Mouse (Mus musculus): ENCODE results near the gene Emp1. TPM values are rescaled to one million over a fixed set of nuclear protein-coding genes. Genes with fewer than 3 reads are reported as not detected.

Gene Emp1
- polyA plus RNA-seq, 1 experiment from 2014 or later = 37.4 TPM

GRCm38 (mm10) chr6:135417459-135417858, 55.1 kb downstream of the Emp1 start:
- ATAC-seq (ENCODE audit: extremely low read depth, insufficient number of reproducible peaks, low FRiP score, low TSS enrichment) = no peak

DNA sequence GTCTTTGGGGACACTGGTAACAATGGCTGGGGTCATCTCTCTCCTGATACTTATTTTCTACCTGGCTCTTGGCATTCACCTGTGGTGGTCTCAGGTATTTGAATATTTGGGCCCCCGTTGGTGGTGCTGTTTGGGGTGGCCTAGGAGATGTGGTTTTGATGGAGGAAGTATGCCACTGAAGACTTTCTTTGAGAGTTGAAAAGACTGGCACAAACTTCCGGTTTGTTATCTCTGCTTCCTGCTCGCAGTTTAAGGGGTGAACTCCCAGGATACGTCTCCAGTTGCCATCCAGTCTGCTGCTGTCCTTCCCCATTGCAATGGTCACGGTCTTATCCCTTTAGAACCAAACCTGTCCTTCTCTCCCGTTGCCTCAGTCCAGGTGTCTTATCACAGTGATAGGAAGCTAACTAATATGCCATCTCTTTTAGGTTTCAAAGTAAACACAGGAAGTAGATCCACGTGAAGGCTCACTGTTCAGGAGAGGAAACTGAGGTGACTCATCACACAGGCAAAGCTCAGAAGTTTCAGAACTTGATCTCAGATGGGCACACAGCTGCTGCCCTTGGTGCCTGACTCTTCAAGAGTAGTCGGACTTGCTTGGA, 56.0 kb downstream of the Emp1 start:
- Histone ChIP-seq H3K9ac (no peak overlapping the region), H3K9me3 (peaks cover 5% of the 10 kb centered on the region; the same call in 1 of the 2 replicates), H3K4me3 (no peak overlapping the region), H3K36me3 (no peaks in the 10 kb centered on the region), H3K4me1 (peaks cover 7% of the 10 kb centered on the region), H3K27me3 (replicated peaks) (no peaks in the 10 kb centered on the region), H3K27ac (replicated peaks) (no peak overlapping the region), H3K4me2 (no peak overlapping the region)
- WGBS = 60% methylated on average over 8 of the region's 8 CpGs
- no peak for ATAC-seq (ENCODE audit: extremely low read depth, insufficient number of reproducible peaks, low FRiP score, low TSS enrichment)

More at GRCm38 (mm10) chr6:135417459-135417858, 55.1 kb downstream of the Emp1 start:
- H3K27ac ChIP-seq (replicated peaks) = no peak overlapping the region
- no peak overlapping the region for H3K4me2 ChIP-seq
- H3K4me3 ChIP-seq = no peak overlapping the region
- WGBS = 35% methylated on average over 5 of the region's 5 CpGs
- no peaks in the 10 kb centered on the region for H3K9me3 ChIP-seq
- H3K4me1 ChIP-seq = peaks cover 7% of the 10 kb centered on the region
- H3K27me3 ChIP-seq (replicated peaks) = no peaks in the 10 kb centered on the region
- no peaks in the 10 kb centered on the region for H3K36me3 ChIP-seq
- no peak overlapping the region for H3K9ac ChIP-seq

GRCm38 (mm10) chr6:135428246-135428645, 65.9 kb downstream of the Emp1 start:
- WGBS = 65% methylated on average over 2 of the region's 2 CpGs
- Histone ChIP-seq H3K9ac (no peak overlapping the region), H3K27me3 (replicated peaks) (no peaks in the 10 kb centered on the region), H3K27ac (replicated peaks) (no peak overlapping the region), H3K4me2 (no peak overlapping the region), H3K4me1 (no peaks in the 10 kb centered on the region), H3K36me3 (no peaks in the 10 kb centered on the region), H3K9me3 (peaks cover 3% of the 10 kb centered on the region; the same call in 1 of the 2 replicates), H3K4me3 (no peak overlapping the region)
- ATAC-seq (ENCODE audit: extremely low read depth, insufficient number of reproducible peaks, low FRiP score, low TSS enrichment) = no peak

DNA sequence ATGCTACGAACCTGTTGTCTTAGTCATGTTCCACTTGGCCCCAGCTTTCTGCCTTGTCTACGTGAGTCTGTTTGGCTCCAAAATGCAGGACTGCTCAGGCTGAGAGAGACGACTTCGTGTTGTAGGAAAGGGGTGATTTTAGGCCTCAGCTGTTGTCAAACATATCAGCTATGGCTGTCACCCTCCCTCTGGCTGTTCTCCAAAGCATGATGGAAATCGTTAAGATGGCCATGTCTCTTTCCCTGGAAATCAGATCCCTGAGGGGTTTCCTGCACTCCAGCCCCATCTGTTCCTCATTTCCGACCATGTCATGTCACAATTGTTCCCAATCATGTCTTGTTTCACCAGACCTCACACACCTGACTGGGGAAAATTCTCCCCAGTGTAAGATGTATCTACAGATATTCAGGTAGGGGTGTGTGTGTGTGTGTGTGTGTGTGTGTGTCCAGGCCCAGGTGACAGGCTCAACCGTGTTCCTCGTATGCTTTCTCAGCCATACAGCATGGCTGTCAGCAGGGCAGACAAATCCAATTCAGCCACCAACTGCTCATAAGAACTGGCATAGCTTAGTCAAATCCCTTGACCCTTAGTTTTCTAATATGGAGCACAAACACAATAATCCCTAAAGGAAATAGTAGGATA, 67.0 kb downstream of the Emp1 start:
- H3K4me2 ChIP-seq = no peak overlapping the region
- no peaks in the 10 kb centered on the region for H3K9me3 ChIP-seq
- H3K4me3 ChIP-seq = no peak overlapping the region
- H3K9ac ChIP-seq = no peak overlapping the region
- no peaks in the 10 kb centered on the region for H3K36me3 ChIP-seq
- no peak overlapping the region for H3K27ac ChIP-seq (replicated peaks)
- no peaks in the 10 kb centered on the region for H3K27me3 ChIP-seq (replicated peaks)
- 59% methylated on average over 8 of the region's 8 CpGs for WGBS
- no peaks in the 10 kb centered on the region for H3K4me1 ChIP-seq
- no peak for ATAC-seq (ENCODE audit: extremely low read depth, insufficient number of reproducible peaks, low FRiP score, low TSS enrichment)

GRCm38 (mm10) chr6:135430441-135430970, 68.2 kb downstream of the Emp1 start:
- H3K27me3 ChIP-seq (replicated peaks) = no peaks in the 10 kb centered on the region
- 68% methylated on average over 8 of the region's 8 CpGs for WGBS
- H3K9me3 ChIP-seq = no peaks in the 10 kb centered on the region
- H3K36me3 ChIP-seq = no peaks in the 10 kb centered on the region
- ATAC-seq (ENCODE audit: extremely low read depth, insufficient number of reproducible peaks, low FRiP score, low TSS enrichment) = no peak
- H3K9ac ChIP-seq = no peak overlapping the region
- no peaks in the 10 kb centered on the region for H3K4me1 ChIP-seq
- no peak overlapping the region for H3K27ac ChIP-seq (replicated peaks)
- no peak overlapping the region for H3K4me2 ChIP-seq
- H3K4me3 ChIP-seq = no peak overlapping the region

Other genes starting within 250 kb of the Emp1 start
- not detected in 2 replicates for gene Gprc5d, start 244.3 kb upstream of the Emp1 start, polyA plus RNA-seq (2015; fragmentation: Nextera tagmentation; extraction: Ambion mirVana)
- 8.0 and 8.4 TPM in 2 replicates for gene Fam234b, start 164.6 kb upstream of the Emp1 start, polyA plus RNA-seq (2015; fragmentation: Nextera tagmentation; extraction: Ambion mirVana)
- 14.5 and 15.9 TPM in 2 replicates for gene Hebp1, start 164.5 kb upstream of the Emp1 start, polyA plus RNA-seq (2015; fragmentation: Nextera tagmentation; extraction: Ambion mirVana)
- gene Gsg1, start 108.2 kb upstream of the Emp1 start, polyA plus RNA-seq (2015; fragmentation: Nextera tagmentation; extraction: Ambion mirVana) = 0.51 and 0.56 TPM in 2 replicates
- gene Pbp2, start 52.1 kb upstream of the Emp1 start, polyA plus RNA-seq (2015; fragmentation: Nextera tagmentation; extraction: Ambion mirVana) = not detected in 2 replicates

All from heart, embryonic 13.5 days (tissue).